Mouse (Mus musculus) layer of hippocampus, adult 18-20 months (tissue): ENCODE data around the gene Elmo3. TPM values are rescaled to one million over a fixed set of nuclear protein-coding genes. Genes with fewer than 3 reads are reported as not detected.

Experiments
- DNase-seq, 2 experiments: peaks; one replicate each; pipeline ENCODE4 v3.0.0; 2022; ENCODE audit warnings: low spot score in 2 of 2
- total RNA-seq, 2 experiments: library from RNA; stranded (reverse); gene quantifications; 2 replicates each; pipeline ENCODE4 v1.2.3; 2021

Elmo3 gene
- total RNA-seq, 2 experiments from 2014 or later: 0.79 to 0.97 TPM

GRCm38 (mm10) chr8:105297511-105298192, 7.7 kb upstream of the Elmo3 start, which contains the start of gene E2f4:
TSS of gene E2f4 (plus strand) at chr8:105297663.
- DNase-seq: peak; percentile 92 to 95

GRCm38 (mm10) chr8:105298351-105299252, 6.8 kb upstream of the Elmo3 start:
- no peak for DNase-seq

GRCm38 (mm10) chr8:105299962-105300361, 5.4 kb upstream of the Elmo3 start:
- no peak for DNase-seq

- no peak for DNase-seq
These were observed 2.0 kb upstream of the Elmo3 start for GRCm38 (mm10) chr8:105303396-105303795.

GRCm38 (mm10) chr8:105303874-105304273, 1.5 kb upstream of the Elmo3 start:
- DNase-seq: no peak

- DNase-seq: no peak
These were observed 833 bp upstream of the Elmo3 start for GRCm38 (mm10) chr8:105304325-105305210.

- DNase-seq: no peak
These were observed 818 bp downstream of the Elmo3 start for GRCm38 (mm10) chr8:105306146-105306691.

- no peak for DNase-seq
These were observed 2.3 kb downstream of the Elmo3 start for GRCm38 (mm10) chr8:105307670-105308069.

GRCm38 (mm10) chr8:105308428-105308827, 3.0 kb downstream of the Elmo3 start:
- no peak for DNase-seq

- DNase-seq: no peak
These were observed 3.9 kb downstream of the Elmo3 start for GRCm38 (mm10) chr8:105309142-105309847.

GRCm38 (mm10) chr8:105310118-105310517, 4.7 kb downstream of the Elmo3 start:
- no peak for DNase-seq

- no peak for DNase-seq
These were observed 6.3 kb downstream of the Elmo3 start for GRCm38 (mm10) chr8:105311718-105312117.

GRCm38 (mm10) chr8:105312891-105313481, 7.6 kb downstream of the Elmo3 start:
- DNase-seq: no peak

GRCm38 (mm10) chr8:105313622-105314402, 8.4 kb downstream of the Elmo3 start:
- DNase-seq: no peak

- DNase-seq: no peak
These were observed 9.8 kb downstream of the Elmo3 start for GRCm38 (mm10) chr8:105315073-105315769.

GRCm38 (mm10) chr8:105317941-105318340, 12.5 kb downstream of the Elmo3 start:
- no peak for DNase-seq

- no peak for DNase-seq
These were observed 13.3 kb downstream of the Elmo3 start for GRCm38 (mm10) chr8:105318662-105319190.

- no peak for DNase-seq
These were observed 17.8 kb downstream of the Elmo3 start for GRCm38 (mm10) chr8:105323183-105323582.
